Mouse (Mus musculus): ENCODE results near the gene Eif4g3.

Eif4g3 gene

GRCm38 (mm10) chr4:138101795-138102194 is 109.0 kb downstream of the Eif4g3 start:
- no peak for DNase-seq (ENCODE audit: low spot score in 2 of 2)

- DNase-seq (ENCODE audit: low spot score in 2 of 2), result no peak
Observed at GRCm38 (mm10) chr4:138102413-138102812, 109.6 kb downstream of the Eif4g3 start.

- no peak for DNase-seq (ENCODE audit: low spot score in 2 of 2)
Observed at GRCm38 (mm10) chr4:138104967-138105366, 112.1 kb downstream of the Eif4g3 start.

GRCm38 (mm10) chr4:138107441-138108409 is 114.9 kb downstream of the Eif4g3 start:
- peak; percentile 43 to 44 for DNase-seq (ENCODE audit: low spot score in 2 of 2)

GRCm38 (mm10) chr4:138108541-138108940 is 115.7 kb downstream of the Eif4g3 start:
- DNase-seq (ENCODE audit: low spot score in 2 of 2), result no peak

- DNase-seq (ENCODE audit: low spot score in 2 of 2), result no peak
Observed at GRCm38 (mm10) chr4:138109332-138109731, 116.5 kb downstream of the Eif4g3 start.

GRCm38 (mm10) chr4:138111858-138112257 is 119.0 kb downstream of the Eif4g3 start:
- no peak for DNase-seq (ENCODE audit: low spot score in 2 of 2)

- no peak for DNase-seq (ENCODE audit: low spot score in 2 of 2)
Observed at GRCm38 (mm10) chr4:138119740-138120139, 126.9 kb downstream of the Eif4g3 start.

GRCm38 (mm10) chr4:138124046-138124445 is 131.2 kb downstream of the Eif4g3 start:
- no peak for DNase-seq (ENCODE audit: low spot score in 2 of 2)

- no peak for DNase-seq (ENCODE audit: low spot score in 2 of 2)
Observed at GRCm38 (mm10) chr4:138127371-138127770, 134.5 kb downstream of the Eif4g3 start.

GRCm38 (mm10) chr4:138127781-138128180 is 135.0 kb downstream of the Eif4g3 start:
- no peak for DNase-seq (ENCODE audit: low spot score in 2 of 2)

- no peak for DNase-seq (ENCODE audit: low spot score in 2 of 2)
Observed at GRCm38 (mm10) chr4:138130149-138130548, 137.3 kb downstream of the Eif4g3 start.

- DNase-seq (ENCODE audit: low spot score in 2 of 2), result no peak
Observed at GRCm38 (mm10) chr4:138131226-138131625, 138.4 kb downstream of the Eif4g3 start.

GRCm38 (mm10) chr4:138131716-138132115 is 138.9 kb downstream of the Eif4g3 start:
- no peak for DNase-seq (ENCODE audit: low spot score in 2 of 2)

GRCm38 (mm10) chr4:138133360-138133759 is 140.5 kb downstream of the Eif4g3 start:
- DNase-seq (ENCODE audit: low spot score in 2 of 2), result no peak

GRCm38 (mm10) chr4:138137336-138137735 is 144.5 kb downstream of the Eif4g3 start:
- no peak for DNase-seq (ENCODE audit: low spot score in 2 of 2)

- DNase-seq (ENCODE audit: low spot score in 2 of 2), result no peak
Observed at GRCm38 (mm10) chr4:138137804-138138203, 145.0 kb downstream of the Eif4g3 start.

GRCm38 (mm10) chr4:138138219-138138618 is 145.4 kb downstream of the Eif4g3 start:
- no peak for DNase-seq (ENCODE audit: low spot score in 2 of 2)

- DNase-seq (ENCODE audit: low spot score in 2 of 2), result no peak
Observed at GRCm38 (mm10) chr4:138141358-138141757, 148.5 kb downstream of the Eif4g3 start.

- DNase-seq (ENCODE audit: low spot score in 2 of 2), result no peak
Observed at GRCm38 (mm10) chr4:138147176-138147575, 154.4 kb downstream of the Eif4g3 start.

GRCm38 (mm10) chr4:138149977-138150376 is 157.2 kb downstream of the Eif4g3 start:
- peak in 1 of 2 experiments; percentile 14 for DNase-seq (ENCODE audit: low spot score in 2 of 2)

- DNase-seq (ENCODE audit: low spot score in 2 of 2), result no peak
Observed at GRCm38 (mm10) chr4:138151226-138151625, 158.4 kb downstream of the Eif4g3 start.

- DNase-seq (ENCODE audit: low spot score in 2 of 2), result peak in 1 of 2 experiments; percentile 8
Observed at GRCm38 (mm10) chr4:138153980-138154379, 161.2 kb downstream of the Eif4g3 start.

Measured in urinary bladder, postnatal 36 days (tissue).